Mouse (Mus musculus): ENCODE measurements around the gene Cdk10. TPM values are rescaled to one million over a fixed set of nuclear protein-coding genes. Genes with fewer than 3 reads are reported as not detected.
A peak's percentile ranks its signal among the peaks of the same experiment; 100 is the strongest.
"Not testable (repeated sequence)": the region's sequence is repeated elsewhere in the genome, so short reads cannot be mapped to it uniquely, and the experiment has no call there.

Gene Cdk10
- polyA plus RNA-seq, 1 experiment from 2014 or later, result 20.7 TPM

DNA sequence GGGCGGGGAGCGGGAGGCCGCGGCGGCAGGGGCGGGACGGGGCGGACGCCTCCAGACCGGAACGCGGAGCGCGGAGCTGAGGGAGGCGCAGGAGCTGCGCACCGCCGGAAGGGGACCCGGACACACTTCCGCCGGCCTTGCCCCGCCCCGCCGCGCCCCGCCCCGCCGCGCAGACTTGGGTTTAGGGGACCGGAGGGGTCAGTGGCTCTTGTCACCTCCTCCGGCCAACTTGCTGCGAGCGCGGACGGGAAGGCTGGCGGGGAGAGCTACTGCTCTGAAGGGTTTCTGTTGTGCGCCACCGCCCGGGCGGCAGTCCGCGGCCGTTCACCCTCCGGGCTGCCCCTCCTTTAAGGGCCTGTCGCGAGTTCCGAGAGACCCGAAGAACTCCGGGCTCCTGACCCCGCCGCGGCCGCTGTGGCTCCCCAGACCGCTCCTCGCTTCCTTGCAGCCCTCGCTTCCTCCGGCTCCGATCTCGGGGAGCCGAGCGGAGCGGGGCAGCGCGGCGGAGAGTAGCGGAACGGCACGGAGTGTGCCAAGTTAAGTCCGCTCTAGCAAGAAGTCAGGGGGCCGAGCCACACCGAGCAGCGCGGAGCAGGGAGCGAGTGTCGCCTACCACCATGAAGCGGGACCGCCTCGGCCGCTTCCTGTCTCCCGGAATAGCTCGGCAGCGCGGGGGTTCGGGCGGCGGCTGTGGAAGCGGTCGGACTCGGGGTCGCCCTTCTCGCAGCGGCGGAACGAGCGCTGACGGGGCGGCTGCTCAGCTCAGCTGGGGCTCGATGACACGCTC, 29.6 kb downstream of the Cdk10 start, which contains the start of the genes Zfp276 and Vps9d1:
TSS of gene Zfp276 (plus strand) at position 97 of the 787 bp plus-strand sequence.
TSS of gene Vps9d1 (minus strand) at position 250 of the 787 bp plus-strand sequence.
- H3K4me1 ChIP-seq (ENCODE audit: control insufficient read depth in 2 of 2, insufficient read depth in 2 of 2, low read length in 2 of 2), result peaks cover 9 to 21% of the 10 kb centered on the region in 2 experiments
- H3K36me3 ChIP-seq (ENCODE audit: control insufficient read depth, insufficient read depth, low read length), result peaks cover 66% of the 10 kb centered on the region
- peak within 1 kb of the TSS; percentile 90 for H3K4me2 ChIP-seq (ENCODE audit: low read length)
- H3K27ac ChIP-seq (replicated peaks in 1 of 2; ENCODE audit: control insufficient read depth in 1 of 2, insufficient read depth in 1 of 2, low read depth in 2 of 2, low read length in 2 of 2), result peak within 1 kb of the TSS; percentile 78 to 86
- WGBS, result under 1% methylated on average over 84 of the region's 99 CpGs
- H3K4me3 ChIP-seq (ENCODE audit: control insufficient read depth in 1 of 2, insufficient read depth in 1 of 2, low read depth in 1 of 2, low read length in 2 of 2), result peak within 1 kb of the TSS; percentile 75 to 87
- H3K9me3 ChIP-seq (ENCODE audit: control insufficient read depth, low read length), result no peaks in the 10 kb centered on the region
- ATAC-seq (ENCODE audit: insufficient number of reproducible peaks, insufficient read depth, low FRiP score, low read depth), result peak; percentile 90
- no peaks in the 10 kb centered on the region for H3K27me3 ChIP-seq (ENCODE audit: control insufficient read depth, insufficient read depth, low read length)
- peak within 1 kb of the TSS; percentile 96 for H3K9ac ChIP-seq (ENCODE audit: low read length)

DNA sequence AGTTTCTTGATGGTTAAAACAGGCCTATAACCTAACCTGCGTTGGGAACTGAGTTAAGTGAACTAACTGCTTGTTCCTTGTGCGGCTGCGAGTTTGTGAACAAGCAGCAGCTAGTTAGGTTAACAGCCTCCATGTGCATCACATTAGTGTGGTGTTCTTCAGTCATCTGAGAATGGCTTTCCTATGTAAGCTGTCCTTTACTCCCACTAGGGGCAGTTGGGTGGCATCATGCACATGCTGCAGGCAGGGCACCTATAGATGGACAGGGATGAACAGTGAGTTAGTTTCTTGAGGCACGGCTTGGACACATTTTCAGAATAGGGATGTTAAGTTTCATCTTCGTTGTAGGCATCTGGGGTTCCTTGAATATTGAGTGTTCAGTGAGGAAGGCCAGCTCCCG, 30.5 kb downstream of the Cdk10 start:
- ATAC-seq (ENCODE audit: insufficient number of reproducible peaks, insufficient read depth, low FRiP score, low read depth), result no peak
- Histone ChIP-seq H3K36me3 (ENCODE audit: control insufficient read depth, insufficient read depth, low read length) (peaks cover 66% of the 10 kb centered on the region), H3K9me3 (ENCODE audit: control insufficient read depth, low read length) (no peaks in the 10 kb centered on the region), H3K27me3 (ENCODE audit: control insufficient read depth, insufficient read depth, low read length) (no peaks in the 10 kb centered on the region), H3K4me3 (ENCODE audit: control insufficient read depth in 1 of 2, insufficient read depth in 1 of 2, low read depth in 1 of 2, low read length in 2 of 2) (peak overlapping the region; percentile 75 to 87), H3K27ac (replicated peaks in 1 of 2; ENCODE audit: control insufficient read depth in 1 of 2, insufficient read depth in 1 of 2, low read depth in 2 of 2, low read length in 2 of 2) (no peak overlapping the region), H3K4me1 (ENCODE audit: control insufficient read depth in 2 of 2, insufficient read depth in 2 of 2, low read length in 2 of 2) (peaks cover 9 to 21% of the 10 kb centered on the region in 2 experiments), H3K4me2 (ENCODE audit: low read length) (peak overlapping the region; percentile 90), H3K9ac (ENCODE audit: low read length) (peak overlapping the region; percentile 96)
- 61% methylated on average over 6 of the region's 6 CpGs for WGBS

DNA sequence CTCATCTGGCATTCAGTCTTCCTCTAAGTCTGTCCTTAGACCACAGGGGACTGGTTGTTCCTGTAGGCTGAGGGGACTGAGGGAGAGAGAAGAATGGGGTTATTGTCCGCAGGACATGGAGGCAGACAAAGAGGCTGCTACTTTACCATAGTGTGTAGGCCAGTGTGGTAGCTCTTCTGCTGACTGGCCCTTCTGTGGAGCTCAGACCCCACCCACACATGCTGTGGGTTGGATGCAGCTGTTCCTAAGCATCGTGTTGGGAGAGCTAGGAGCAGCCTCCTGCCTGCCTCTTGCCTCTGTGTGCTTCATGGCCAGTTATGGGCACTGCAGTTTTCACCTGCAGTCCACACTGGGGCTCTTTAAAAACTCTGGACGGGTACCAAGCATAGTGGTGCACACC, 32.5 kb downstream of the Cdk10 start:
- 82% methylated on average over 3 of the region's 3 CpGs for WGBS
- peaks cover 61% of the 10 kb centered on the region for H3K36me3 ChIP-seq (ENCODE audit: control insufficient read depth, insufficient read depth, low read length)

DNA sequence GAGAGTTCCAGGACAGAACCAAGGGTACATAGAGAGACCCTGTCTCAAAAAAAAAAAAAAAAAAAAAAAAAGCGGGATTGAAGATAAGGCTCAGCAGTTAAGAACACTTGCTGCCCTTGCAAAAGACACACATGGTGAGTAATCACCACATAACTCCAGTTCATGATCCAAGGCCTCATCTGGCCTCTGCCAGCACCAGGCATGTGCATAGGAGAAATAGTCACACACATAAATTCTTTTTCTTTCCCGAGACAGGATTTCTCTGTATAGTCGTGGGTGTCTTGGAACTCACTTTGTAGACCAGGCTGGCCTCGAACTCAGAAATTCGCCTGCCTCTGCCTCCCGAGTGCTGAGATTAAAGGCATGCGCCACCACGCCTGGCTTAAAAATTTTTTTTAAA, 33.0 kb downstream of the Cdk10 start:
- 86% methylated on average over 8 of the region's 8 CpGs for WGBS
- not testable (repeated sequence) for H3K27ac ChIP-seq (replicated peaks in 1 of 2; ENCODE audit: control insufficient read depth in 1 of 2, insufficient read depth in 1 of 2, low read depth in 2 of 2, low read length in 2 of 2); H3K27me3 ChIP-seq (ENCODE audit: control insufficient read depth, insufficient read depth, low read length); H3K4me2 ChIP-seq (ENCODE audit: low read length); H3K9me3 ChIP-seq (ENCODE audit: control insufficient read depth, low read length); H3K4me3 ChIP-seq (ENCODE audit: control insufficient read depth in 1 of 2, insufficient read depth in 1 of 2, low read depth in 1 of 2, low read length in 2 of 2); ATAC-seq (ENCODE audit: insufficient number of reproducible peaks, insufficient read depth, low FRiP score, low read depth); H3K9ac ChIP-seq (ENCODE audit: low read length)
- Histone ChIP-seq H3K36me3 (ENCODE audit: control insufficient read depth, insufficient read depth, low read length) (peaks cover 64% of the 10 kb centered on the region), H3K4me1 (ENCODE audit: control insufficient read depth in 2 of 2, insufficient read depth in 2 of 2, low read length in 2 of 2) (peaks cover 9 to 20% of the 10 kb centered on the region in 2 experiments)

More for the DNA sequence above, 32.5 kb downstream of the Cdk10 start:
- Histone ChIP-seq H3K9ac (ENCODE audit: low read length) (no peak overlapping the region), H3K4me2 (ENCODE audit: low read length) (no peak overlapping the region), H3K4me3 (ENCODE audit: control insufficient read depth in 1 of 2, insufficient read depth in 1 of 2, low read depth in 1 of 2, low read length in 2 of 2) (no peak overlapping the region), H3K27ac (replicated peaks in 1 of 2; ENCODE audit: control insufficient read depth in 1 of 2, insufficient read depth in 1 of 2, low read depth in 2 of 2, low read length in 2 of 2) (no peak overlapping the region), H3K9me3 (ENCODE audit: control insufficient read depth, low read length) (no peaks in the 10 kb centered on the region), H3K27me3 (ENCODE audit: control insufficient read depth, insufficient read depth, low read length) (no peaks in the 10 kb centered on the region), H3K4me1 (ENCODE audit: control insufficient read depth in 2 of 2, insufficient read depth in 2 of 2, low read length in 2 of 2) (peaks cover 9 to 21% of the 10 kb centered on the region in 2 experiments)
- ATAC-seq (ENCODE audit: insufficient number of reproducible peaks, insufficient read depth, low FRiP score, low read depth), result no peak

DNA sequence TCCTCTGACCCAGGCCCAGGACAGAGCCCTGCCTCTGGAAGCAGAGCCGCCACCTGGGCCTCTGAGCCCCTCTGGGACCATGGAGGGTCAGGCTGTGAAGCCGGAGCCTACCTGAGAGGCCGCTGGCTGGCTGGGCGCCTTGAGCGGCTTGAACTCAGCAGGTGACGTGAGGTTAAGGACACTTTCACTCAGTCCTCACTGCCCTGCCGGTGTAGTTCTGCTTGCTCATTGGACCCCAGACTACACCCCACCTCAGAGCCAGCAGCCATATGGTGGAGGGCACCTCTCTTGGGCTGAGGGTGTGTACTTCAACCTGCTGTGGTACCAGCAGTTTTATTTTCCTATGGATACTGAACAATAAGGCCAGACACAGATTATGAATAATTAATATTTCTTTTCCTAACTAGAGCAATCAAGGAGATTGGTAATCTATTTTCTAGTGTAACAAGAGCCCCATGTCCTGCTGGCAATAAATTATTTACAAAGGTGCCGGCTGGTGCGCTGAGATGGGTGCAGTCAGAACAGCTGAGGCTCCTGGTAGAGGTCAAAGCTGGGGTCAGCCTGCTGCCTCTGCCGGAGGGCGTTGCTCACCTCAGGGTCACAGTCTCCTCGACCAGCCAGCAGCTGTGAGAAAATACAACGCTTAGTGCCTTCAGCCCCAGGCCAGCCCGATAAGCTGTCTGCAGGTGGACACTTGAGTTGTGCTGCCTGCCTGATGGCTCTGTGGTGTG, 43.4 kb downstream of the Cdk10 start:
- Histone ChIP-seq H3K27me3 (ENCODE audit: control insufficient read depth, insufficient read depth, low read length) (no peaks in the 10 kb centered on the region), H3K36me3 (ENCODE audit: control insufficient read depth, insufficient read depth, low read length) (peaks cover 82% of the 10 kb centered on the region), H3K9ac (ENCODE audit: low read length) (no peak overlapping the region), H3K4me1 (ENCODE audit: control insufficient read depth in 2 of 2, insufficient read depth in 2 of 2, low read length in 2 of 2) (no peaks in the 10 kb centered on the region), H3K27ac (replicated peaks in 1 of 2; ENCODE audit: control insufficient read depth in 1 of 2, insufficient read depth in 1 of 2, low read depth in 2 of 2, low read length in 2 of 2) (no peak overlapping the region), H3K4me2 (ENCODE audit: low read length) (no peak overlapping the region), H3K9me3 (ENCODE audit: control insufficient read depth, low read length) (no peaks in the 10 kb centered on the region), H3K4me3 (ENCODE audit: control insufficient read depth in 1 of 2, insufficient read depth in 1 of 2, low read depth in 1 of 2, low read length in 2 of 2) (no peak overlapping the region)
- WGBS, result 79% methylated on average over 14 of the region's 14 CpGs
- no peak for ATAC-seq (ENCODE audit: insufficient number of reproducible peaks, insufficient read depth, low FRiP score, low read depth)

DNA sequence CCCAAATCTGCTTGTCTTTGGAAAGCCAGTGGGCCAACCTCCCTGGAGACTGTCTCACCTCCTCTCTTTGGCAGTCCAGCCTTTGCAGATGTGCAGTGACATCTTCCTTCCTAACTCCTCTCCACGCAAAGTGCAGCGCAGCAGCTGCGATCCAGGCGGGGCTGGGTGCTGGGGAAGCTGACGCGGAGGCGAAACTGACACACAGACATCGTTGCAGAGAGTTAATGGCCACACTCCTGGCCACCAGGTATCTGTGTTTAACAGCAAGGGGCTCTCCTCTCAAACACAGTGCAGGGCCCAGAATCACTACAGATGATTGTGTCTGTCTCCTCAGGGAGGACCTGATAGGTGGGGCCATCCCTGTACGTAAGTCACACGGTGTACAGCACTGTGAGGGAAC, 46.5 kb downstream of the Cdk10 start:
- 90% methylated on average over 10 of the region's 10 CpGs for WGBS

DNA sequence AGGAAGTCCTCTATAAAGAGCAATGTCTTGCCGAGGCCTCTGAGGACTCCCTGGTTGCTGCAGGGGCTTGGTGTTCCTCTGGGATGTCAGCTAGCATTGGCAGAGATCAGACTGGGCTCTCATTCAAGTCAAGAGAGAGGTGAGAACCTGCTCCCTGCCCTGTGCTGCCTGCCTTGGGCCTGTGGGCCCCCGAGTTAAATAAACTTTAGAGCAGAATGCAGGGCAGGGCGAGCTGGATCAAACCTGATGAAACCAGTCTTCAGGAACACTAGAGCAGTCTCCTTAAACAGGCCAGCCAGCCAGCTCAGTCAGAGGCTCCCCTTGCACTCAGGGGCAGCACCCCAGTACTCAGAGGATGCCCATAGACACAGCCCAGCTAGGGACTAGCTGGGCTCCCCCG, 47.3 kb downstream of the Cdk10 start:
- no peak overlapping the region for H3K27ac ChIP-seq (replicated peaks in 1 of 2; ENCODE audit: control insufficient read depth in 1 of 2, insufficient read depth in 1 of 2, low read depth in 2 of 2, low read length in 2 of 2)
- 75% methylated on average over 4 of the region's 4 CpGs for WGBS

More for the DNA sequence above, 46.5 kb downstream of the Cdk10 start:
- no peaks in the 10 kb centered on the region for H3K4me1 ChIP-seq (ENCODE audit: control insufficient read depth in 2 of 2, insufficient read depth in 2 of 2, low read length in 2 of 2)
- peaks cover 60% of the 10 kb centered on the region for H3K36me3 ChIP-seq (ENCODE audit: control insufficient read depth, insufficient read depth, low read length)
- ATAC-seq (ENCODE audit: insufficient number of reproducible peaks, insufficient read depth, low FRiP score, low read depth), result no peak
- no peak overlapping the region for H3K9ac ChIP-seq (ENCODE audit: low read length)
- no peaks in the 10 kb centered on the region for H3K27me3 ChIP-seq (ENCODE audit: control insufficient read depth, insufficient read depth, low read length)
- H3K9me3 ChIP-seq (ENCODE audit: control insufficient read depth, low read length), result no peaks in the 10 kb centered on the region
- no peak overlapping the region for H3K27ac ChIP-seq (replicated peaks in 1 of 2; ENCODE audit: control insufficient read depth in 1 of 2, insufficient read depth in 1 of 2, low read depth in 2 of 2, low read length in 2 of 2)
- no peak overlapping the region for H3K4me3 ChIP-seq (ENCODE audit: control insufficient read depth in 1 of 2, insufficient read depth in 1 of 2, low read depth in 1 of 2, low read length in 2 of 2)
- no peak overlapping the region for H3K4me2 ChIP-seq (ENCODE audit: low read length)

More for the DNA sequence above, 47.3 kb downstream of the Cdk10 start:
- Histone ChIP-seq H3K9me3 (ENCODE audit: control insufficient read depth, low read length) (no peaks in the 10 kb centered on the region), H3K4me3 (ENCODE audit: control insufficient read depth in 1 of 2, insufficient read depth in 1 of 2, low read depth in 1 of 2, low read length in 2 of 2) (no peak overlapping the region), H3K27me3 (ENCODE audit: control insufficient read depth, insufficient read depth, low read length) (no peaks in the 10 kb centered on the region), H3K36me3 (ENCODE audit: control insufficient read depth, insufficient read depth, low read length) (peaks cover 58% of the 10 kb centered on the region), H3K4me2 (ENCODE audit: low read length) (no peak overlapping the region), H3K4me1 (ENCODE audit: control insufficient read depth in 2 of 2, insufficient read depth in 2 of 2, low read length in 2 of 2) (no peaks in the 10 kb centered on the region), H3K9ac (ENCODE audit: low read length) (no peak overlapping the region)
- ATAC-seq (ENCODE audit: insufficient number of reproducible peaks, insufficient read depth, low FRiP score, low read depth), result no peak
